Mouse (Mus musculus): ENCODE measurements at regions not wholly inside any gene's neighbourhood (a gene's known extent, or its start where the extent isn't known, plus 50 kb on each side); places are given as distances from the start of the nearest gene placed in this dataset.
A peak's percentile ranks its signal among the peaks of the same experiment; 100 is the strongest.
"Not testable (repeated sequence)": the region's sequence is repeated elsewhere in the genome, so short reads cannot be mapped to it uniquely, and the experiment has no call there.

DNA sequence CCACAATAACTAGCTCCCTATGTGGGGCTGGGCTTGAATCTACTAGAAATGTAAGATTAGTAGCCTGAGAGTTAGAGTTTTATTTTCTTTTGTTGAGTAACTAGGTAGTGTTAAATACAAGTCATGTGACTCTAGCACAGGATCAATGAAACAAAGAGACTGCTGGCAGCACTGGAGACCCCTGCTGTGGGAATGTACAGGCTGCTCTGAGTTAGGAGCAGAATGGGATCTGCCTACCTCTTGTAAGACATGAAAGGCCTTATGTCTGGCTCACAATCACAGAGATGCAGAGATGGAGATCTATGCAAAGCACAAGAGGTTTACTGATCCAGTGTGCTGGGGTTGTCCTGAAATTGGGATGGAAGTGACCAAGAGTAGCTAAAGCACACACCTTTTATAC lies 193.9 kb upstream of the Kcnmb2 start:
- not testable (repeated sequence) for H3K9me3 ChIP-seq (ENCODE audit: low read length); ATAC-seq; H3K36me3 ChIP-seq (replicated peaks; ENCODE audit: insufficient read depth, low read length); H3K27ac ChIP-seq (ENCODE audit: low read depth); H3K4me3 ChIP-seq (ENCODE audit: low read depth, low read length); H3K4me1 ChIP-seq (ENCODE audit: insufficient read depth); H3K27me3 ChIP-seq (ENCODE audit: insufficient read depth, low read length); H3K4me2 ChIP-seq (ENCODE audit: low read depth, low read length); DNase-seq; H3K9ac ChIP-seq (replicated peaks)

GRCm38 (mm10) chr3:31741289-31741688 lies 161.0 kb upstream of the Kcnmb2 start:
- Histone ChIP-seq H3K36me3 (replicated peaks; ENCODE audit: insufficient read depth, low read length) (no peaks in the 10 kb centered on the region), H3K4me3 (ENCODE audit: low read depth, low read length) (no peak overlapping the region), H3K27me3 (ENCODE audit: insufficient read depth, low read length) (no peaks in the 10 kb centered on the region), H3K4me2 (ENCODE audit: low read depth, low read length) (no peak overlapping the region), H3K9me3 (ENCODE audit: low read length) (no peaks in the 10 kb centered on the region), H3K27ac (ENCODE audit: low read depth) (no peak overlapping the region), H3K9ac (replicated peaks) (no peak overlapping the region), H3K4me1 (ENCODE audit: insufficient read depth) (no peaks in the 10 kb centered on the region)
- WGBS (ENCODE audit: insufficient replicate concordance) = 55% methylated on average over 1 of the region's 1 CpGs
- DNase-seq (no peak), ATAC-seq (no peak)
- no peak for TF ChIP-seq CTCF (IDR thresholded peaks at IDR 0.05; ENCODE audit: low read depth)
- TF ChIP-seq EP300 (IDR thresholded peaks at IDR 0.05; ENCODE audit: low read depth) = no peak

- Histone ChIP-seq H3K27me3 (ENCODE audit: insufficient read depth, low read length) (no peaks in the 10 kb centered on the region), H3K9me3 (ENCODE audit: low read length) (no peaks in the 10 kb centered on the region), H3K4me1 (ENCODE audit: insufficient read depth) (no peaks in the 10 kb centered on the region), H3K36me3 (replicated peaks; ENCODE audit: insufficient read depth, low read length) (no peaks in the 10 kb centered on the region), H3K9ac (replicated peaks) (no peak overlapping the region), H3K4me2 (ENCODE audit: low read depth, low read length) (no peak overlapping the region), H3K4me3 (ENCODE audit: low read depth, low read length) (no peak overlapping the region), H3K27ac (ENCODE audit: low read depth) (no peak overlapping the region)
- ATAC-seq (no peak), DNase-seq (no peak)
- TF ChIP-seq CTCF (IDR thresholded peaks at IDR 0.05; ENCODE audit: low read depth) (no peak), EP300 (IDR thresholded peaks at IDR 0.05; ENCODE audit: low read depth) (no peak)
- WGBS (ENCODE audit: insufficient replicate concordance) = 78% methylated on average over 4 of the region's 4 CpGs
Observed at GRCm38 (mm10) chr3:31755881-31756280, 146.4 kb upstream of the Kcnmb2 start.

DNA sequence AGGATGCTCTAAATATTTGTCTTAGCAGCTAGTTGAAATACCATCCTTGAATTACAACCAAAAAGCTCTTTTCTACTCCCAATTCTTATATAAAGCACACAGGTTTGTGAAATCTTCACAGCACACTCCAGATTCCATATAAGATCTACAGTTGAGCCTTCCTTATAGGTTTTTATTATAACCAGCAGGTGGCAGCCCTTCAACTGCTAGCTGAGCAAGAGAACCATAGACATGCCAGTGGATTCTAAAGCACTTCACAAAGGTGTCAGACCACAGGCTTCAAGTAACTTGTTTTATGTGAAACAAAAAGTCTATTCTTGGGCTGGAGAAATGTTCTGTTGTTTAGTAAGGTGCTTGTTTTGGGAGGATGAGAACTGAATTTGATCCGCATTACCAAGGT lies 133.1 kb upstream of the Kcnmb2 start:
- WGBS (ENCODE audit: insufficient replicate concordance) = 72% methylated on average over 1 of the region's 1 CpGs
- no peaks in the 10 kb centered on the region for H3K4me1 ChIP-seq (ENCODE audit: insufficient read depth)
- TF ChIP-seq EP300 (IDR thresholded peaks at IDR 0.05; ENCODE audit: low read depth) (no peak), CTCF (IDR thresholded peaks at IDR 0.05; ENCODE audit: low read depth) (peak; percentile 28)
- H3K36me3 ChIP-seq (replicated peaks; ENCODE audit: insufficient read depth, low read length) = no peaks in the 10 kb centered on the region
- DNase-seq (no peak), ATAC-seq (no peak)
- H3K4me2 ChIP-seq (ENCODE audit: low read depth, low read length) = no peak overlapping the region
- no peak overlapping the region for H3K4me3 ChIP-seq (ENCODE audit: low read depth, low read length)
- H3K9me3 ChIP-seq (ENCODE audit: low read length) = no peaks in the 10 kb centered on the region
- no peaks in the 10 kb centered on the region for H3K27me3 ChIP-seq (ENCODE audit: insufficient read depth, low read length)
- H3K27ac ChIP-seq (ENCODE audit: low read depth) = no peak overlapping the region
- H3K9ac ChIP-seq (replicated peaks) = no peak overlapping the region

- Histone ChIP-seq H3K4me1 (ENCODE audit: insufficient read depth) (no peaks in the 10 kb centered on the region), H3K36me3 (replicated peaks; ENCODE audit: insufficient read depth, low read length) (no peaks in the 10 kb centered on the region), H3K9me3 (ENCODE audit: low read length) (no peaks in the 10 kb centered on the region), H3K27ac (ENCODE audit: low read depth) (no peak overlapping the region), H3K4me2 (ENCODE audit: low read depth, low read length) (no peak overlapping the region), H3K27me3 (ENCODE audit: insufficient read depth, low read length) (no peaks in the 10 kb centered on the region), H3K9ac (replicated peaks) (no peak overlapping the region), H3K4me3 (ENCODE audit: low read depth, low read length) (no peak overlapping the region)
- DNase-seq (peak; percentile 18), ATAC-seq (no peak)
- WGBS (ENCODE audit: insufficient replicate concordance) = 28% methylated on average over 4 of the region's 4 CpGs
- peak; percentile 53 for TF ChIP-seq CTCF (IDR thresholded peaks at IDR 0.05; ENCODE audit: low read depth)
- TF ChIP-seq EP300 (IDR thresholded peaks at IDR 0.05; ENCODE audit: low read depth) = no peak
Observed at GRCm38 (mm10) chr3:31790342-31790970, 111.9 kb upstream of the Kcnmb2 start.

GRCm38 (mm10) chr3:31793466-31794040 lies 108.8 kb upstream of the Kcnmb2 start:
- TF ChIP-seq EP300 (IDR thresholded peaks at IDR 0.05; ENCODE audit: low read depth) = no peak
- TF ChIP-seq CTCF (IDR thresholded peaks at IDR 0.05; ENCODE audit: low read depth) = no peak
- Histone ChIP-seq H3K4me1 (ENCODE audit: insufficient read depth) (no peaks in the 10 kb centered on the region), H3K4me2 (ENCODE audit: low read depth, low read length) (no peak overlapping the region), H3K27ac (ENCODE audit: low read depth) (no peak overlapping the region), H3K9ac (replicated peaks) (no peak overlapping the region), H3K36me3 (replicated peaks; ENCODE audit: insufficient read depth, low read length) (no peaks in the 10 kb centered on the region), H3K27me3 (ENCODE audit: insufficient read depth, low read length) (no peaks in the 10 kb centered on the region), H3K4me3 (ENCODE audit: low read depth, low read length) (no peak overlapping the region), H3K9me3 (ENCODE audit: low read length) (no peaks in the 10 kb centered on the region)
- DNase-seq (no peak), ATAC-seq (no peak)
- WGBS (ENCODE audit: insufficient replicate concordance) = 87% methylated on average over 8 of the region's 8 CpGs

DNA sequence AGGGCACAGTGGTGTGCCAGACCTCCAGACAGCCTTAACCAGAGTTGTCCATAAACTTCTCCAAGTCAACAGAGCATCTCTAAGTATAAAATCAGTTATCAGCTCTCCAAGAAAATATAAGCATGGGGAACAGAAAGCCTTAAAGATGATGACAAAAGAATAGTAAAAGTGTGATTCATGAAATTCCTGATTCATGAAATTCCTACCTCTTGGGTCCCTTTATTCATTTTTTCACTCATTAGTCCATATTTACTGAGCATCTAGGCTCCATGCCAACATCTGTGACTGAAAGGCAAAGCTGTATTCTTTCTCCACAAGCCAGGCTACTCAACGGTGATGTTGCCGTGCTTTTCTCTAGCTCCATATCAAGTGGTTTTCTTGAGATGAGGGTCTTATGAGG lies 105.7 kb upstream of the Kcnmb2 start:
- ATAC-seq = no peak
- Histone ChIP-seq H3K27me3 (ENCODE audit: insufficient read depth, low read length) (no peaks in the 10 kb centered on the region), H3K27ac (ENCODE audit: low read depth) (no peak overlapping the region), H3K4me2 (ENCODE audit: low read depth, low read length) (no peak overlapping the region), H3K4me3 (ENCODE audit: low read depth, low read length) (no peak overlapping the region), H3K4me1 (ENCODE audit: insufficient read depth) (no peaks in the 10 kb centered on the region), H3K9me3 (ENCODE audit: low read length) (no peaks in the 10 kb centered on the region), H3K9ac (replicated peaks) (no peak overlapping the region), H3K36me3 (replicated peaks; ENCODE audit: insufficient read depth, low read length) (no peaks in the 10 kb centered on the region)
- no peak for DNase-seq
- TF ChIP-seq CTCF (IDR thresholded peaks at IDR 0.05; ENCODE audit: low read depth) (no peak), EP300 (IDR thresholded peaks at IDR 0.05; ENCODE audit: low read depth) (no peak)
- 84% methylated on average over 2 of the region's 2 CpGs for WGBS (ENCODE audit: insufficient replicate concordance)
